ENCODE assay signal across 14 mouse cellular contexts in the genomic region with DNA sequence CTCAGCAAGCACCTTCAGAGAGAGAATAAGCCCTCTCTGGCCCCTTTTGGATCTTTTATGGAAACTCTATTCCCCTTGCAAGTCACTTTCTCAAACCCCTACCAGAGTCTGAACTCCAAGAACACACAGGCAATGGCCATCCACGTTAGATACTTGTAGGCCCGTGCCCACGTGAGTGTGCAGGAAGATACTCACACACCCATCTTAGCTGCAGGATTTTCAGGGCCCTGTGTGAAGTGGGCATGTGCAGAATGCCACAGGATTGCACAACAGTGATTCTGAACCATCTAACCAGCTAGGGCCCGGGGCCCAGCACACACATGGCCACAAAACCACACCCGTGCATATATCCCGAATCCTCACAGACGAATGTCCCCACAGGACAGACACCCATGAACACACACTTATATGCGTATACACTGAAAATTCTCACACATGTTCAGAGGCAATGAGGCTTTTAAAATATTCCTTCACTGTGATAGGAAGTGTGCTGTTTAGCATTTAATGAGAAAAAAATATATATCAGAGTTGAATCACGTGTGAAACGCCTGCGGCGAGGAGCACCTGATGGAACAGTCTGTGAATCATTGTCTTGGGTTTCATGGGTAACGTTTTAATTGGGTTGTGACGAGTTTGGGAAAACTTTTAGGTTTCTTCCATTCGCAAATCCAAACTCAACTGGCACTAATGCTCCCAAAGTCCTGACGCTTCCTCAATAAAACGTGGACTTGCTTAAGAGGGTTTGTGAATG. TPM values are rescaled to one million over a fixed set of nuclear protein-coding genes. Genes with fewer than 3 reads are reported as not detected.
DNase-seq lines count a peak whose midpoint lies in the region; ATAC-seq and TF ChIP-seq lines count a peak whose summit lies in the region.
"Had no signal": no experiment of that assay in that cellular context is flagged by ENCODE, and none has a peak within 500 bp of the region (broad histone marks: within the 10 kb centered on the region; RNA-seq: fewer than 3 reads in every experiment).

No protein-coding gene starts in this region.

- no peak for TF ChIP-seq CTCF in forebrain, postnatal 0 days (IDR thresholded peaks at IDR 0.05; ENCODE audit: low read depth)
- TF ChIP-seq CTCF in left cerebral cortex, adult 2 months (IDR thresholded peaks at IDR 0.05): no peak
- no peak for TF ChIP-seq CTCF in heart, adult 2 months (IDR thresholded peaks at IDR 0.05)

- no peaks in the 10 kb centered on the region for H3K36me3 ChIP-seq in forebrain, embryonic 11.5 days (ENCODE audit: control insufficient read depth, insufficient read depth, low read length)
- no peaks in the 10 kb centered on the region for H3K36me3 ChIP-seq in forebrain, postnatal 0 days (ENCODE audit: insufficient read depth)
- H3K36me3 ChIP-seq in forebrain, embryonic 13.5 days (ENCODE audit: poor library complexity, severe bottlenecking): no peaks in the 10 kb centered on the region
- H3K36me3 ChIP-seq in midbrain, embryonic 14.5 days (ENCODE audit: control insufficient read depth, insufficient read depth, low read length): no peaks in the 10 kb centered on the region
- no peaks in the 10 kb centered on the region for H3K36me3 ChIP-seq in heart, adult 2 months (ENCODE audit: control insufficient read depth, insufficient read depth, low read length)
- H3K36me3 ChIP-seq: limb, embryonic 15.5 days; neural tube, embryonic 12.5 days had no signal

- no peaks in the 10 kb centered on the region for H3K79me2 ChIP-seq in heart, adult 2 months (replicated peaks; ENCODE audit: control insufficient read depth, insufficient read depth, low read length)

- TF ChIP-seq POLR2A in heart, adult 2 months (IDR thresholded peaks at IDR 0.05; ENCODE audit: insufficient read depth, low read depth, low read length): no peak

- DNase-seq in forebrain, embryonic 11.5 days (ENCODE audit: low spot score): no peak
- no peak for DNase-seq in forebrain, postnatal 0 days
- no peak for DNase-seq in left cerebral cortex, adult 2 months (ENCODE audit: extremely low spot score in 1 of 2, low spot score in 2 of 2)
- no peak for DNase-seq in left cerebral cortex, adult 11 months (ENCODE audit: low spot score)
- DNase-seq in midbrain, embryonic 14.5 days: no peak
- DNase-seq in heart, adult 2 months: no peak
- no peak for DNase-seq in heart, postnatal 36 days
- DNase-seq: adrenal gland, postnatal 10 days; cerebellum, adult 9-11 months; layer of hippocampus, postnatal 36 days; lung, embryonic 14.5 days had no signal

- no peaks in the 10 kb centered on the region for H3K9me3 ChIP-seq in forebrain, embryonic 11.5 days (ENCODE audit: control insufficient read depth, low read length)
- H3K9me3 ChIP-seq in forebrain, postnatal 0 days (ENCODE audit: low read length): no peaks in the 10 kb centered on the region
- no peaks in the 10 kb centered on the region for H3K9me3 ChIP-seq in forebrain, embryonic 13.5 days (replicated peaks)
- no peaks in the 10 kb centered on the region for H3K9me3 ChIP-seq in midbrain, embryonic 14.5 days (ENCODE audit: control insufficient read depth, low read length)
- H3K9me3 ChIP-seq: limb, embryonic 15.5 days; neural tube, embryonic 12.5 days had no signal

- H3K9ac ChIP-seq in forebrain, embryonic 11.5 days (ENCODE audit: low read length): no peak overlapping the region
- no peak overlapping the region for H3K9ac ChIP-seq in forebrain, postnatal 0 days
- no peak overlapping the region for H3K9ac ChIP-seq in forebrain, embryonic 13.5 days
- H3K9ac ChIP-seq in midbrain, embryonic 14.5 days (replicated peaks; ENCODE audit: low read length): no peak overlapping the region
- no peak overlapping the region for H3K9ac ChIP-seq in heart, adult 2 months (ENCODE audit: low read depth, low read length)
- H3K9ac ChIP-seq: limb, embryonic 15.5 days; lung, embryonic 14.5 days; neural tube, embryonic 12.5 days had no signal

- ATAC-seq in forebrain, embryonic 11.5 days (replicated peaks; ENCODE audit: low FRiP score): no peak
- no peak for ATAC-seq in forebrain, postnatal 0 days
- ATAC-seq in forebrain, embryonic 13.5 days: no peak
- no peak for ATAC-seq in midbrain, embryonic 14.5 days (ENCODE audit: low FRiP score, low TSS enrichment)

- H3K4me3 ChIP-seq in forebrain, embryonic 11.5 days (ENCODE audit: low read depth, low read length): no peak overlapping the region
- no peak overlapping the region for H3K4me3 ChIP-seq in forebrain, postnatal 0 days (ENCODE audit: low read depth, low read length)
- no peak overlapping the region for H3K4me3 ChIP-seq in left cerebral cortex, adult 2 months
- H3K4me3 ChIP-seq in forebrain, embryonic 13.5 days: no peak overlapping the region
- no peak overlapping the region for H3K4me3 ChIP-seq in midbrain, embryonic 14.5 days (replicated peaks; ENCODE audit: low read depth, low read length)
- H3K4me3 ChIP-seq in heart, adult 2 months: no peak overlapping the region
- H3K4me3 ChIP-seq: limb, embryonic 15.5 days; neural tube, embryonic 12.5 days had no signal

- intact Hi-C loops in left cerebral cortex, adult 2 months (cut with DNase I): no loop called here
- intact Hi-C loops in heart, adult 2 months (cut with DNase I): no loop called here
- intact Hi-C loops in heart, postnatal 36 days (cut with DNase I): no loop called here

- WGBS in forebrain, embryonic 11.5 days: 87% methylated on average over 17 of the region's 17 CpGs
- 82% methylated on average over 17 of the region's 17 CpGs for WGBS in forebrain, postnatal 0 days
- WGBS in forebrain, embryonic 13.5 days: 84% methylated on average over 17 of the region's 17 CpGs
- 90% methylated on average over 17 of the region's 17 CpGs for whole genome bisulfite sequencing in midbrain, embryonic 14.5 days
- 92% methylated on average over 17 of the region's 17 CpGs for WGBS in heart, adult 2 months

- H3K27ac ChIP-seq in forebrain, embryonic 11.5 days (ENCODE audit: low read depth, low read length): peak overlapping the region; percentile 94
- no peak overlapping the region for H3K27ac ChIP-seq in forebrain, postnatal 0 days (ENCODE audit: low read depth, low read length)
- H3K27ac ChIP-seq in left cerebral cortex, adult 2 months: peak overlapping the region; percentile 86
- H3K27ac ChIP-seq in forebrain, embryonic 13.5 days: peak overlapping the region; percentile 79
- H3K27ac ChIP-seq in midbrain, embryonic 14.5 days (replicated peaks; ENCODE audit: low read depth, low read length): peak overlapping the region; percentile 84
- H3K27ac ChIP-seq in heart, adult 2 months: no peak overlapping the region
- H3K27ac ChIP-seq: limb, embryonic 15.5 days had no signal

- H3K4me1 ChIP-seq in forebrain, embryonic 11.5 days (replicated peaks; ENCODE audit: control insufficient read depth, insufficient read depth, low read length): peaks cover 25% of the 10 kb centered on the region
- H3K4me1 ChIP-seq in forebrain, postnatal 0 days (ENCODE audit: insufficient read depth): 0 out of 2 replicates have a peak, but pooled peaks cover 3% of the 10 kb centered on the region
- peaks cover 49% of the 10 kb centered on the region for H3K4me1 ChIP-seq in forebrain, embryonic 13.5 days
- peaks cover 32% of the 10 kb centered on the region for H3K4me1 ChIP-seq in midbrain, embryonic 14.5 days (ENCODE audit: control insufficient read depth, insufficient read depth, low read length)
- peaks cover 18% of the 10 kb centered on the region for H3K4me1 ChIP-seq in heart, adult 2 months (ENCODE audit: control insufficient read depth, insufficient read depth, low read length)

- no peak overlapping the region for H3K4me2 ChIP-seq in forebrain, embryonic 11.5 days (ENCODE audit: low read depth, low read length, severe bottlenecking)
- H3K4me2 ChIP-seq in forebrain, postnatal 0 days (ENCODE audit: low read depth): no peak overlapping the region
- no peak overlapping the region for H3K4me2 ChIP-seq in forebrain, embryonic 13.5 days
- no peak overlapping the region for H3K4me2 ChIP-seq in midbrain, embryonic 14.5 days (ENCODE audit: low read length)
- H3K4me2 ChIP-seq: limb, embryonic 15.5 days; lung, embryonic 14.5 days; neural tube, embryonic 12.5 days had no signal

- TF ChIP-seq EP300 in heart, adult 2 months (IDR thresholded peaks at IDR 0.05; ENCODE audit: insufficient read depth, low read depth, low read length): no peak

- no peaks in the 10 kb centered on the region for H3K27me3 ChIP-seq in forebrain, embryonic 11.5 days (ENCODE audit: control insufficient read depth, insufficient read depth, low read length)
- H3K27me3 ChIP-seq in forebrain, postnatal 0 days (ENCODE audit: insufficient read depth, low read length): no peaks in the 10 kb centered on the region
- H3K27me3 ChIP-seq in forebrain, embryonic 13.5 days: no peaks in the 10 kb centered on the region
- H3K27me3 ChIP-seq in midbrain, embryonic 14.5 days (ENCODE audit: control insufficient read depth, insufficient read depth, low read length): no peaks in the 10 kb centered on the region
- H3K27me3 ChIP-seq in heart, adult 2 months (ENCODE audit: control insufficient read depth, insufficient read depth, low read length): no peaks in the 10 kb centered on the region
- H3K27me3 ChIP-seq: limb, embryonic 15.5 days; neural tube, embryonic 12.5 days had no signal

RNA-seq across cellular contexts. Expression of a gene that starts 24.0 kb away (rescaled TPM):
- 90.3 and 92.5 TPM in 2 replicates for polyA plus RNA-seq in forebrain, embryonic 11.5 days (2014; fragmentation: Nextera tagmentation; extraction: Ambion mirVana)
- 69.1 and 82.9 TPM in 2 replicates for total RNA-seq in forebrain, postnatal 0 days (2014; rRNA removed)
- 42.8 and 43.5 TPM in 2 replicates for polyA plus RNA-seq in forebrain, postnatal 0 days (2015; fragmentation: Nextera tagmentation; extraction: Ambion mirVana)
- total RNA-seq in left cerebral cortex, adult 2 months (2021): 10 to 100 TPM; 65.7 to 68.2 TPM
- polyA plus RNA-seq in forebrain, embryonic 13.5 days (2015; fragmentation: Nextera tagmentation; extraction: Ambion mirVana): 54.5 and 71.4 TPM in 2 replicates
- 45.2 and 49.3 TPM in 2 replicates for polyA plus RNA-seq in midbrain, embryonic 14.5 days (2014; fragmentation: Nextera tagmentation; extraction: Ambion mirVana)
- total RNA-seq in heart, adult 2 months (2021): 10 to 100 TPM; 73.5 to 84.7 TPM
- polyA plus RNA-seq in heart, adult 2 months (2012; rRNA removed): 68.7 and 112 TPM in 2 replicates
- total RNA-seq in heart, postnatal 36 days (2021): 10 to 100 TPM; 74.3 to 87.1 TPM

Comparison
In these comparisons a context has a peak if more than half of its experiments do, and no peak if none do; other contexts are left out.
1. H3K27ac ChIP-seq: peak in forebrain, embryonic 11.5 days (single experiment), left cerebral cortex, adult 2 months (single experiment), forebrain, embryonic 13.5 days (single experiment) and midbrain, embryonic 14.5 days (single experiment); none in forebrain, postnatal 0 days (single experiment) and heart, adult 2 months (single experiment).